Mouse (Mus musculus) cerebellum, postnatal 36 days (tissue): Measurements from ENCODE around the gene Cacna2d2.

Experiments used
- DNase-seq, 2 experiments: peaks; one replicate each; pipeline ENCODE4 v3.0.0; 2021 to 2022; ENCODE audit warnings: mixed read lengths in 2 of 2

Gene Cacna2d2

DNA sequence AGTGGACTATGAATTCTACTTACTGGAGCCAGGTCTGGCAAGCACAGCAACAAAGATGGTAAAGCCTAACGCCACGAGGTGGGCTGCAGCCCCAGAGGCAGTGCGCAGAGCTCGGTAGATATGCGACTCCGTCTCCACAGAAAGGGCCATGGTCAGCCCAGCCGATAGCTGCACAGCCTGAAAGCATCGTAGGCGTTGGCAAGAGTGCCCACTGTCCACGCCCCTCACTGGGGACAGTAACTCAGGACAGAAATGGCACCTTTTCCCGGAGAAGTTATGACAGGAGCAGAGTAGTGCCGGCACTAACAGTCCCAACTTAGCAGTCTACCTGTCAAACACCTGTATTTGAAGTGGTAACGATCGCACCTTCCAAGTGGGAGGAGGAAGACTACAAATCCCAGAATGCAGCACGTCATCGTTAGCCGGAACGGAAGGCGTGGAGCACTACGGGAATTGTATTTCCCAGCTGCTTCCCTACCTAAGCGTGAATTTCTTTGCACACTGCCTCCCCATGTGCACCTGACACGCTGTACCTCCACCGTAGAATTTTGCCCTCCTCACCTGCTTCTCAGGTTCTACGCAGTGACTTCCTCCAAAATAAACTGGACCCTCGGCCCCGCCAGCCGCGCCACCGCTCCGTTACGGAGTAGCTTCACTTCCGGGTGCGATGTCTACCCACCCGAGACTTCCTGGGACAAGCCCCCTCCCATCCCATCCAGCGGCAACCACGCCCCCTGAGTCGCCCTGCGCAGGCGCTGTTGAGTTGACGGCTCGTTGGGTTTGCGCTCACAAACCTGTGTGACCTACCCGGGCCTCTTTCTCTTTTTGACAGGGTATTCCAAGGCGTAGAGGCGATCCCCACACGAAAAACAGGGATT is 142.3 kb downstream of the Cacna2d2 start, which contains the start of the genes Cyb561d2 and Nprl2:
Cyb561d2 (minus strand) TSS at position 720 of the 878 bp plus-strand sequence.
Nprl2 (plus strand) TSS at position 753 of the 878 bp plus-strand sequence.
- peak; percentile 90 to 92 for DNase-seq

DNA sequence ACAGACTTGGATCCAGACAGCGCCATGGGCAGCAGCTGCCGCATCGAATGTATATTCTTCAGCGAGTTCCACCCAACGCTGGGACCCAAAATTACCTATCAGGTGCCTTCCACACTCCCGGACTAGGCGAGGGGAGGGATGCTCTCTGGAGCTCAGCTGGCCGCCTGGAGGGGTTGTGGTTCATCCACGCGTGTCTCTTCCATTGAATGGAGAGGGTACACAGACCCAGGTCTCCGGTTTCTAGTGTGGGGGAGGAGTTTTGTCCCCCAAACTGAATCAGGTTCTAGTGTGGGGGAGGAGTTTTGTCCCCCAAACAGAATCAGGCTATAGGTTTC is 142.9 kb downstream of the Cacna2d2 start:
- DNase-seq: no peak

- DNase-seq: no peak
These were observed 143.3 kb downstream of the Cacna2d2 start for GRCm38 (mm10) chr9:107542721-107543120.

DNA sequence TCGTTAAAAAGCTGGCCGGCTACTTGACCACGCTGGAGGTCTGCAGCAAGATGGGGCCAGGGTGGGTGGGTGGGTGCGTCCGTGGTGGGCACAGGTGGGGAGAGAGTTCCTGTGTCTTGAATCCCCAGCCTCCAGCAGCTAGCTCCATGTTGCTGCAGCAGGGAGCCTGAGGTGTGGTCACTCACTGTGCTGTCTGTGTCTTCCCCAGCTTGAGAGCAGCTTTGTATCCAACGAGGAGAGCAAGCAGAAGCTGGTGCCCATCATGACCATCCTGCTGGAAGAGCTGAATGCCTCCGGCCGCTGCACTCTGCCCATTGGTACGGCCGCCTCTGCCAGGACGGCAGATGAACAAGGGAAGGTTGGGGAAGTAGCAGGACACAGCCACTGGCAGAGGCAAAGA is 143.9 kb downstream of the Cacna2d2 start:
- DNase-seq: no peak

GRCm38 (mm10) chr9:107544196-107544700 is 144.8 kb downstream of the Cacna2d2 start:
- no peak for DNase-seq

GRCm38 (mm10) chr9:107544729-107545128 is 145.3 kb downstream of the Cacna2d2 start:
- no peak for DNase-seq

- no peak for DNase-seq
These were observed 145.8 kb downstream of the Cacna2d2 start for GRCm38 (mm10) chr9:107545199-107545598.

DNA sequence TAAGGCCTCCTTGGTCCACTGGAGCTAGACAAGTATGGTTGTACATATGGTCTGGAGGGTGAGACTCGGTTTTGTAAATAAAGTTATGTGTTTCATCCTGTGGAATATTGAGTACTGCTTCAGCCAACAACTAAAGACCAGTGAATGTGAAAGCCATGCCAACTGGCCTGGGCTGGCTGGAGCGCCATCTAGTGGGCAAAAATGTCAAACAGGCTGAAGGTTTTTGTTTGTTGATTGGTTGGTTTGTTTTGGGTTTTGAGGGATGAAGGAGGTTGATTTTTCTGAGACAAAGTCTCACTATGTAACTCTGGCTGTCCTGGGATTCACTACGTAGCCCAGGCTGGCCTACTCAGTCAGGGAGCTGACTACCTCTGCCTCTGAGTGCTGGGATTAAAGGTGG is 146.2 kb downstream of the Cacna2d2 start:
- peak; percentile 79 to 87 for DNase-seq

DNA sequence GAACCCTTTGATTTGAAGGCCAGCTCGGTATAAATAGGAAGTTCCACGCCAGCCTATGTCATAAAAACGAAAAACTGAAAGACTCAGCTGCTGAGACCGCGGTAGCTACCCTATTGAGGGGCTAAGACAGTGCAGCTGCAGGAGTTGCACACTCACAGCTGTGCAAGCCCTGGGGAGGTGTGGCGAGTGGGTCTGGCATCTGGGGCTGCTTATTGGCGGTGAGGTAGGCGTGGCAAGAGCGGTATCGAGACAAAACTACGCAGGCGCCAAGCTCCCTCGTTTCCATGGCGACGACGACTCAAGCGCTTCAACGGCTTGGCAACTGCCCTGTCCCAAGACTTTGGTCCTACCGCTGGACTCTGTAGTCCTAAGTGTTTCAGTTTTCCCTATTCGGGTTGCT is 147.6 kb downstream of the Cacna2d2 start, which contains the start of gene Zmynd10:
Zmynd10 (plus strand) TSS at position 273 of the 400 bp plus-strand sequence.
- DNase-seq: peak in 1 of 2 experiments; percentile 42

- DNase-seq: no peak
These were observed 148.5 kb downstream of the Cacna2d2 start for GRCm38 (mm10) chr9:107547957-107548356.

DNA sequence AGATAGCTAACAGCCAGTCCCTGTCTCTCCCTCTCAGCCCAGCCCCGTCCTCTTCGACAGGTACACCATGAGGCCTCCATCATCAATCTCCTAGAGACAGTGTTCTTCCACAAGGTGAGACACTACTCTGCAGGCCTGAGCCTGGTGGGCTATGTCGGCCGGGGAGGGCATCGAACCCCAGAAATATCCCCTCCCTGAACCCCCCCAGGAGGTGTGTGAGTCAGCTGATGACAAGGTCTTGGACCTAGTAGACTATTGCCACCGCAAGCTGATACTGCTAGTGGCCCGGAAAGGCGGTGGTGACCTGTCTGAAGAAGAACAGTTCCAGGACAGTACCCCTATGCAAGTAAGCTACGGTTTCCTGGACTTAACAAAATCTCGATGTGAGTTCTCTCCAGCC is 149.4 kb downstream of the Cacna2d2 start:
- DNase-seq: no peak

DNA sequence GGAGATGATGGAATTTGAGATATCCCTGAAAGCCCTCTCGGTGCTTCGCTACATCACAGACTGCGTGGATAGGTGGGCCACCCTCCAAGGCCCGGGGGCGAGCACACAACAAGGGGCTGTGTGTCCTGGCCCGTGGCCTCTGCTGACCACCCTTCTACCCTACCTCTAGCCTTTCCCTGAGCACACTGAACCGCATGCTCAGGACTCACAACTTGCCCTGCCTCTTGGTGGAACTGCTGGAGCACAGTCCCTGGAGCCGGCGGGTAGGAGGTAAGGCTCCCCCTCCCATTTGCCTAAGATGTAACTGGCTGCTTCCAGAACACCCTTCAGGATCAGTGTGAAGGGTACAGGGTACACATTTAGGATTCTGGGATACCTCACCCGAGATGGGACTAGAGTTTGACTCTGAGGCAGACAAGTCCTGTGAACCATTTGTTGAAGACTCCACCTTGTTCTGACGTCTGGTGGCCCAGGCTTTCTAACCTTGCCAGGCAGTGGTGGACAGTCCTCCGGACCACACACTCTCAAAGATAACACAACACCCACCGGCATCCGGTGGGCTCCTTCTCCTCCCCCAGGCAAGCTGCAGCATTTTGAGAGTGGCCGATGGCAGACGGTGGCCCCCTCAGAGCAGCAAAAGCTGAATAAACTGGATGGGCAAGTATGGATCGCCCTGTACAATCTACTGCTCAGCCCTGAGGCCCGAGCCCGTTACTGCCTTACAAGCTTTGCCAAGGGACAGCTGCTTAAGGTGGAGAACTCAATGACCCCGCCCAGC is 150.1 kb downstream of the Cacna2d2 start:
- no peak for DNase-seq

GRCm38 (mm10) chr9:107550491-107551116 is 151.2 kb downstream of the Cacna2d2 start:
- DNase-seq: no peak

GRCm38 (mm10) chr9:107551117-107551889 is 151.9 kb downstream of the Cacna2d2 start, which contains the start of gene Rassf1:
Rassf1 (plus strand) TSS chr9:107551555.
- peak in 1 of 2 experiments; percentile 39 for DNase-seq

DNA sequence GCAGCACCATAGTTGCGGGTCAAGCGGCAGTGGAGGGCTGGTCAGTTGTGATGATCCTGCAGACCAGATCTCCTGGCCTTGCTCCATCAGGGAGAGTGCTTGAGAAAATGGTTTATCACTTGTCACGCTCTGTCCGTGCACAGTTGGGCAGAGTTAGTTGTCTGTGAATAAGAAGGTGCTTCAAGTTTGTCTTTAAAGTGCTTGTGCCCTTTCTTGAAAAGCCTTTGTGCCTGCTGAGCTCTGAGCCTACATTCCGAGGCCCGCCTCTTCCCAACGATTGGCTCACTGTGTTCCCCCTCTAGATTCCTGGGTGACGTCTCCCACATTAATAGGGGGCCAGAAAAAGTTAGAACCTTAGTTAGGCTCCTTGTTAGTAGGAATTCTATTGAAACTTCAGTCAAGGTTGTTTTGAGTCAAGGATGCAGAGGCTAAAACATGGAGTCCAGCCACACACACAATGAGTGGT is 152.5 kb downstream of the Cacna2d2 start:
- DNase-seq: no peak

GRCm38 (mm10) chr9:107552690-107553393 is 153.4 kb downstream of the Cacna2d2 start:
- no peak for DNase-seq

GRCm38 (mm10) chr9:107553541-107554318 is 154.3 kb downstream of the Cacna2d2 start:
- DNase-seq: peak; percentile 51 to 58

- DNase-seq: peak; percentile 92 to 95
These were observed 155.0 kb downstream of the Cacna2d2 start for GRCm38 (mm10) chr9:107554319-107554825.

GRCm38 (mm10) chr9:107555031-107555457 is 155.6 kb downstream of the Cacna2d2 start:
- DNase-seq: no peak

DNA sequence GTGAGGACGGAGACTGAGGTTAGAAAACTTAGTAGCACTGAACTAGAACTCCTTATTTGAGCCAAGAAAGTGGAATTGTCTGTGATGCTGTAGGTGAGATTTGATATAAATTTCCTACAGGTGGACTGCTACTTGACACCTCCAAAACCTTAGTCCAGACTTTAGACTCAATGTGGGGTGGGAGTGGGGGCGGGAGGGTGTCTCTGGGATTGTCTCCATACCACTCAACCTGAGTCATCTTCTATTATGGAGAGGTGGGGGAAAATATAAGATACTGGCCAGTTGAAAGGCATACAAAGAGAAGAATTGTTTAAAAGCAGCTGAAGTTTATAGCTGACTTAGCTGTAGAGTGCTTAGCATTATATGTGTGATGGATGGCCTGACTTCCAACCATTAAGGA is 156.3 kb downstream of the Cacna2d2 start:
- no peak for DNase-seq
